Mouse (Mus musculus) kidney, adult 2 months (tissue): ENCODE data around the gene Gm21663.
"Not testable (repeated sequence)": the region's sequence is repeated elsewhere in the genome, so short reads cannot be mapped to it uniquely, and the experiment has no call there.

Experiments used
- CTCF ChIP-seq: fragments of 200-500 bp; conservative IDR thresholded peaks from 2 replicates; pipeline ENCODE4 v1.5.1; 2011; ENCODE audit warnings: low read depth, mild to moderate bottlenecking, control low read depth, low read length, moderate library complexity, mixed read lengths; ENCODE audit not compliant: insufficient read depth, insufficient read length
- POLR2A ChIP-seq: fragments of 200-500 bp; IDR thresholded peaks from one replicate; pipeline ENCODE4 v1.6.1; 2011; ENCODE audit warnings: low read depth, low read length, control low read depth

GRCm38 (mm10) chr5:25972563-25972962 lies 30.4 kb upstream of the Gm21663 start, which contains the start of gene Gm21680:
- TF ChIP-seq POLR2A, CTCF: not testable (repeated sequence)
